Mouse (Mus musculus): Measurements from ENCODE around the gene Iffo1. TPM values are rescaled to one million over a fixed set of nuclear protein-coding genes. Genes with fewer than 3 reads are reported as not detected.

Iffo1 gene
- polyA plus RNA-seq, 1 experiment from 2014 or later: 18.2 TPM

DNA sequence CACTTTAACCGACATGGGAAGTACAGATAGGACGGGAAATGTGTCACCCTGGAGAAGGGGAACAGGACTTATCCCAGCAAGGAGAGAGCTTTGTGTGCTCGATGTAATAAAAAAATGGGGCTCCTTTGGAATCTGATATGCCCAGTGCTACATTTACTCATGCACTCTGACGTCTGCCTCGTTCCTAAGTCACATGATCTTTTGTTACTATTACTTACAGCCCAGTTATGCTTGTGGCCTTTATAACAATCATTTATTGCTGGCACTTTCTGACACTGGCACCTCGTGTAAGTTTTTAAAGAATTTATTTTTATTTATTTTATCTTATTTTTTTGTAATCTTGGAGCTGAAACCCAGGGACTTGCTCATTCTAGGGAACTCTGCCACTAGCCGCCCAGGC, 48.3 kb downstream of the Iffo1 start:
- Histone ChIP-seq H3K27me3 (ENCODE audit: control insufficient read depth, insufficient read depth, low read length) (no peaks in the 10 kb centered on the region), H3K9me3 (ENCODE audit: control insufficient read depth, low read length) (no peaks in the 10 kb centered on the region), H3K4me3 (replicated peaks; ENCODE audit: low read length) (no peak overlapping the region), H3K36me3 (replicated peaks; ENCODE audit: control insufficient read depth, insufficient read depth) (peaks cover 29% of the 10 kb centered on the region), H3K4me2 (replicated peaks) (peak overlapping the region; percentile 88; the same call in 1 of the 2 replicates), H3K4me1 (replicated peaks; ENCODE audit: control insufficient read depth, insufficient read depth, low read length) (peaks cover 12% of the 10 kb centered on the region), H3K9ac (no peak overlapping the region), H3K27ac (no peak overlapping the region)
- 79% methylated on average over 7 of the region's 7 CpGs for WGBS
- ATAC-seq (ENCODE audit: low FRiP score): no peak
- no peak for DNase-seq (ENCODE audit: low spot score)

DNA sequence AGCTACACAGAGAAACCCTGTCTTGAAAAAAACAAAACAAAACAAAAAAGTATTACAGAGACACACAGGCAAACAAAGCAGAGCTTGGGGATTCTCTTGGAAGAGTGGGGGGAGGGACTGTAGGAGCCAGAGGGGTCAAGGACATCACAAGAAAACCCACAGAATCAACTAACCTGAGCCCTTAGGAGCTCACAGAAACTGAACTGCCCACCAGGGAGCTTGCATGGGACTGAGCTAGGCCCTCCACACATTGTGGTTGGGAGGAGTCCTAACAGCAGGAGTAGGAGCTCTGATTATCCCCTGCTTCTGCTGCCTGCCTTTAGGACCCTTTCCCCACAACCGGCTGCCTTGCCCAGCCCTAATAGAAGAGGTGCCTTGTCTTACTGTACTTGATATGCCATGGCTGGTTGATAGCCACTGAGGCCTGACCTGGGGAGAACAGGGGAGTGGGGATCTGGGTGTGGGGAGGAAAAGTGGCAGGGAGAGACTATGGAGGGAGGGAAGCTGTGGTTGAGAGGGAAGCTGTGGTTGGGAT, 50.6 kb downstream of the Iffo1 start:
- ATAC-seq (ENCODE audit: low FRiP score) (no peak), DNase-seq (ENCODE audit: low spot score) (no peak)
- no peak overlapping the region for H3K27ac ChIP-seq
- H3K27me3 ChIP-seq (ENCODE audit: control insufficient read depth, insufficient read depth, low read length): no peaks in the 10 kb centered on the region
- peaks cover 21% of the 10 kb centered on the region for H3K36me3 ChIP-seq (replicated peaks; ENCODE audit: control insufficient read depth, insufficient read depth)
- H3K4me2 ChIP-seq (replicated peaks): no peak overlapping the region
- H3K4me3 ChIP-seq (replicated peaks; ENCODE audit: low read length): no peak overlapping the region
- 15% methylated on average over 1 of the region's 1 CpGs for WGBS
- H3K9ac ChIP-seq: no peak overlapping the region
- H3K4me1 ChIP-seq (replicated peaks; ENCODE audit: control insufficient read depth, insufficient read depth, low read length): peaks cover 12% of the 10 kb centered on the region
- H3K9me3 ChIP-seq (ENCODE audit: control insufficient read depth, low read length): no peaks in the 10 kb centered on the region

DNA sequence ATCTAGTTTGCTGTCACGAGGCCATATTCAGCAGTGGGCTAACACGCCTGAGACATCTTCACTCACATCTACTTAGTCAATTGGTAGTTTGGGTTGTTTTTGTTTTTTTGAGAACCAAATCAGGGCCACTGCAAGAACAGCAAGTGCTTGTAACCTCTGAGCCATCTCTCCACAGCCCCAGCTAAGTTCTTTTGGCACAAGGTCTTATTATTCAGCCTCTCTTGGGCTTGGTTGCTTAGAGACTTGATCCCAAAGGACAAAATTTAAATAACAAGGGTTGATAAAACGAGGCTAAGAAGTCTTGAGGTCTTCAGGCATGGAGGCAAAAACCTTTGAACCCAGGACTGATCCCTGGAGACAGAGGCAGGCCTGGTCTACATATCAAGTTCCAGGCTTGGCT, 51.3 kb downstream of the Iffo1 start:
- DNase-seq (ENCODE audit: low spot score) (no peak), ATAC-seq (ENCODE audit: low FRiP score) (no peak)
- no peak overlapping the region for H3K4me2 ChIP-seq (replicated peaks)
- H3K4me3 ChIP-seq (replicated peaks; ENCODE audit: low read length): no peak overlapping the region
- H3K27me3 ChIP-seq (ENCODE audit: control insufficient read depth, insufficient read depth, low read length): no peaks in the 10 kb centered on the region
- no peak overlapping the region for H3K9ac ChIP-seq
- WGBS: 30% methylated on average over 3 of the region's 3 CpGs
- H3K36me3 ChIP-seq (replicated peaks; ENCODE audit: control insufficient read depth, insufficient read depth): peaks cover 21% of the 10 kb centered on the region
- no peak overlapping the region for H3K27ac ChIP-seq
- peaks cover 9% of the 10 kb centered on the region for H3K4me1 ChIP-seq (replicated peaks; ENCODE audit: control insufficient read depth, insufficient read depth, low read length)
- H3K9me3 ChIP-seq (ENCODE audit: control insufficient read depth, low read length): no peaks in the 10 kb centered on the region

- WGBS: 88% methylated on average over 5 of the region's 5 CpGs
- no peak overlapping the region for H3K4me3 ChIP-seq (replicated peaks; ENCODE audit: low read length)
- no peak overlapping the region for H3K27ac ChIP-seq
- H3K4me1 ChIP-seq (replicated peaks; ENCODE audit: control insufficient read depth, insufficient read depth, low read length): peaks cover 9% of the 10 kb centered on the region
- H3K4me2 ChIP-seq (replicated peaks): no peak overlapping the region
- no peak overlapping the region for H3K9ac ChIP-seq
- H3K36me3 ChIP-seq (replicated peaks; ENCODE audit: control insufficient read depth, insufficient read depth): peaks cover 21% of the 10 kb centered on the region
- no peak for ATAC-seq (ENCODE audit: low FRiP score)
- H3K27me3 ChIP-seq (ENCODE audit: control insufficient read depth, insufficient read depth, low read length): no peaks in the 10 kb centered on the region
- no peak for DNase-seq (ENCODE audit: low spot score)
- H3K9me3 ChIP-seq (ENCODE audit: control insufficient read depth, low read length): no peaks in the 10 kb centered on the region
Measured at GRCm38 (mm10) chr6:125197166-125197565, 52.1 kb downstream of the Iffo1 start.

DNA sequence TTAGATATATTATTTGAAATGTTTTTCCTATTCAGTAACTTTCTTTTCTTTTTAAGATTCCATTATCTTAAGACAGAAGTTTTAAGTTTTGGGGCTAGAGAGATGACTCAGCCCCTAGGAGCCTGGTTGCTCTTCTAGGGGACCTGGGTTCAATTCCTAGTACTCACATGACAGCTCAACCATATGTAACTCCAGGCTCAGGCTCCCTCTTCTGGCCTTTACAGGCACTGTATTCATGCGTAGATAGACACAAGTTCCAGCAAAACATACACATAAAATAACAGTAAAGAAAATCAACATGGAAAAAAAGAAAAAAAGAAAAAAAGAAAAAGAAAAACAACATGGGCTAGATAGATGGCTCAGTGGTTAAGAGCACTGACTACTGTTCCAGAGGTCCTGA, 65.4 kb downstream of the Iffo1 start:
- no peak overlapping the region for H3K9ac ChIP-seq
- ATAC-seq (ENCODE audit: low FRiP score) (no peak), DNase-seq (ENCODE audit: low spot score) (no peak)
- no peak overlapping the region for H3K4me2 ChIP-seq (replicated peaks)
- H3K27ac ChIP-seq: no peak overlapping the region
- WGBS: 87% methylated on average over 1 of the region's 1 CpGs
- H3K36me3 ChIP-seq (replicated peaks; ENCODE audit: control insufficient read depth, insufficient read depth): no peaks in the 10 kb centered on the region
- H3K4me1 ChIP-seq (replicated peaks; ENCODE audit: control insufficient read depth, insufficient read depth, low read length): no peaks in the 10 kb centered on the region
- H3K4me3 ChIP-seq (replicated peaks; ENCODE audit: low read length): no peak overlapping the region
- no peaks in the 10 kb centered on the region for H3K9me3 ChIP-seq (ENCODE audit: control insufficient read depth, low read length)
- H3K27me3 ChIP-seq (ENCODE audit: control insufficient read depth, insufficient read depth, low read length): peaks cover 16% of the 10 kb centered on the region

Small RNA genes lying within 50 kb of the gene (microRNA-seq; reads per million reads assigned to microRNA genes)
- gene Mir3098 (not detected), gene Mir7045 (not detected)

Other genes with a start within 250 kb of the Iffo1 start
- gene Lag3, start 233.5 kb upstream of the Iffo1 start, polyA plus RNA-seq (2014; fragmentation: Nextera tagmentation; extraction: Ambion mirVana): 2.1 and 2.8 TPM in 2 replicates
- 674 and 707 TPM in 2 replicates for gene Ptms, start 225.1 kb upstream of the Iffo1 start, polyA plus RNA-seq (2014; fragmentation: Nextera tagmentation; extraction: Ambion mirVana)
- 577 and 614 TPM in 2 replicates for gene Mlf2, start 213.9 kb upstream of the Iffo1 start, polyA plus RNA-seq (2014; fragmentation: Nextera tagmentation; extraction: Ambion mirVana)
- 92.4 and 93.1 TPM in 2 replicates for gene Cops7a, start 179.7 kb upstream of the Iffo1 start, polyA plus RNA-seq (2014; fragmentation: Nextera tagmentation; extraction: Ambion mirVana)
- gene Pianp, start 148.5 kb upstream of the Iffo1 start, polyA plus RNA-seq (2014; fragmentation: Nextera tagmentation; extraction: Ambion mirVana): 47.8 and 53.8 TPM in 2 replicates
- 12.0 and 14.6 TPM in 2 replicates for gene Zfp384, start 136.1 kb upstream of the Iffo1 start, polyA plus RNA-seq (2014; fragmentation: Nextera tagmentation; extraction: Ambion mirVana)
- gene Ing4, start 105.5 kb upstream of the Iffo1 start, polyA plus RNA-seq (2014; fragmentation: Nextera tagmentation; extraction: Ambion mirVana): 112 and 113 TPM in 2 replicates
- gene Acrbp, start 95.6 kb upstream of the Iffo1 start, polyA plus RNA-seq (2014; fragmentation: Nextera tagmentation; extraction: Ambion mirVana): 17.1 and 18.7 TPM in 2 replicates
- gene Lpar5, start 77.3 kb upstream of the Iffo1 start, polyA plus RNA-seq (2014; fragmentation: Nextera tagmentation; extraction: Ambion mirVana): 0.50 and 0.51 TPM in 2 replicates
- 68.5 and 78.0 TPM in 2 replicates for gene Chd4, start 49.3 kb upstream of the Iffo1 start, polyA plus RNA-seq (2014; fragmentation: Nextera tagmentation; extraction: Ambion mirVana)
- 40.3 and 48.4 TPM in 2 replicates for gene Nop2, start 13.3 kb upstream of the Iffo1 start, polyA plus RNA-seq (2014; fragmentation: Nextera tagmentation; extraction: Ambion mirVana)
- 1,428 and 1,660 TPM in 2 replicates for gene Gapdh, start 21.2 kb downstream of the Iffo1 start, polyA plus RNA-seq (2014; fragmentation: Nextera tagmentation; extraction: Ambion mirVana)
- 40.1 and 40.7 TPM in 2 replicates for gene Ncapd2, start 46.5 kb downstream of the Iffo1 start, polyA plus RNA-seq (2014; fragmentation: Nextera tagmentation; extraction: Ambion mirVana)
- gene Mrpl51, start 46.6 kb downstream of the Iffo1 start, polyA plus RNA-seq (2014; fragmentation: Nextera tagmentation; extraction: Ambion mirVana): 140 and 142 TPM in 2 replicates
- gene Vamp1, start 70.3 kb downstream of the Iffo1 start, polyA plus RNA-seq (2014; fragmentation: Nextera tagmentation; extraction: Ambion mirVana): 12.6 and 15.8 TPM in 2 replicates
- gene Tapbpl, start 86.6 kb downstream of the Iffo1 start, polyA plus RNA-seq (2014; fragmentation: Nextera tagmentation; extraction: Ambion mirVana): 4.7 and 5.3 TPM in 2 replicates
- 0.86 and 1.2 TPM in 2 replicates for gene Cd27, start 91.8 kb downstream of the Iffo1 start, polyA plus RNA-seq (2014; fragmentation: Nextera tagmentation; extraction: Ambion mirVana)
- not detected in 2 replicates for gene Tuba3a, start 140.8 kb downstream of the Iffo1 start, polyA plus RNA-seq (2014; fragmentation: Nextera tagmentation; extraction: Ambion mirVana)
- gene Ltbr, start 168.6 kb downstream of the Iffo1 start, polyA plus RNA-seq (2014; fragmentation: Nextera tagmentation; extraction: Ambion mirVana): 14.8 and 14.9 TPM in 2 replicates
- gene Scnn1a, start 175.4 kb downstream of the Iffo1 start, polyA plus RNA-seq (2014; fragmentation: Nextera tagmentation; extraction: Ambion mirVana): 0.50 and 0.53 TPM in 2 replicates
- 15.4 and 16.6 TPM in 2 replicates for gene Tnfrsf1a, start 204.1 kb downstream of the Iffo1 start, polyA plus RNA-seq (2014; fragmentation: Nextera tagmentation; extraction: Ambion mirVana)
- 0.10 and 0.23 TPM in 2 replicates for gene Plekhg6, start 235.6 kb downstream of the Iffo1 start, polyA plus RNA-seq (2014; fragmentation: Nextera tagmentation; extraction: Ambion mirVana)

All from hindbrain, embryonic 14.5 days (tissue).